Mouse (Mus musculus): ENCODE measurements around the gene C2cd4b. TPM values are rescaled to one million over a fixed set of nuclear protein-coding genes. Genes with fewer than 3 reads are reported as not detected.

C2cd4b gene
- polyA plus RNA-seq, 1 experiment, result 1.7 TPM

- TF ChIP-seq CTCF (IDR thresholded peaks at IDR 0.05; ENCODE audit: borderline replicate concordance, control insufficient read depth, extremely low read depth, insufficient read depth, low read length, poor library complexity), result no peak
- TF ChIP-seq POLR2A (IDR thresholded peaks at IDR 0.05; ENCODE audit: control insufficient read depth, extremely low read depth, insufficient read depth, low read length, poor library complexity), result no peak
- Histone ChIP-seq H3K36me3 (ENCODE audit: control insufficient read depth, insufficient read depth, low read length) (no peaks in the 10 kb centered on the region), H3K4me3 (ENCODE audit: control insufficient read depth, insufficient read depth, low read length) (no peak overlapping the region), H3K27ac (ENCODE audit: control insufficient read depth, insufficient read depth, low read length) (no peak overlapping the region), H3K27me3 (ENCODE audit: control insufficient read depth, insufficient read depth, low read length) (no peaks in the 10 kb centered on the region), H3K4me1 (replicated peaks; ENCODE audit: control insufficient read depth, insufficient read depth, low read length) (0 out of 2 replicates have a peak, but pooled peaks cover 2% of the 10 kb centered on the region)
- no peak for DNase-seq
- 90% methylated on average over 14 of the region's 14 CpGs for WGBS
These were observed 36.0 kb downstream of the C2cd4b start for GRCm38 (mm10) chr9:67795205-67795675.

DNA sequence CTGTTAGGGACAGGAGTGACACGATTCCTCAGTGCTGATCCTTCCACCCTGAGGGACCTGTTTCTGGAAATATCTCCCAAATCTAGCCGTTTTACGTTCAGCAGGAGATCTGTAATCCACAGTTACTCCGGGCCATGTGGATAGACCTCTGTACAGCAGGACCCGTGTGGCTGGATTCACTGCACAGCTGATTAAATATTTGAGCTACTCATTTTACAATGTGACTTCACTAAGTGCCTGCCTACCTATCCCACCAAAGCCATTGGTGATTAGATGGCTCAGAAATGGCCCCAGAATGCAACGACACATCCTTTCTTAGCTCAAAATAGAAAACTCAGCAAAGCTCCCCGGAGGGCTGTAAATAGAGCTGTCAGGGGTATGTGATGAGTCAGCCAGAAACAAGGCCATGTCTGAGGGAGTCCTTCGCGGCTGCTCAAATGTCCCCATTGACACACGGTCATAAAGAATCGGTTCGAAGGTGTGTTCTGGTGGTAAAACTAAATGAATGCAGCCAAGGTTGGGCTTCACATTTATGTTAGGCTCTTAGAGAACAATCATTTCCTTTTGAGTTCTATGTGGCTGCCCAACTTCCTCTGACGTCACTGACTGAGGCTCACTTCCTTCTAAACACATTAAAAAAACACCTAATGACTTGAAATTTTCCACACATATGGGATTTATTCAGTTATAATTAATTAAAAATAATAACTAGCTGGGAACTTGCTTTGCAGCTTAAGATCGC lies 40.0 kb downstream of the C2cd4b start:
- H3K36me3 ChIP-seq (ENCODE audit: control insufficient read depth, insufficient read depth, low read length), result no peaks in the 10 kb centered on the region
- DNase-seq, result no peak
- no peaks in the 10 kb centered on the region for H3K27me3 ChIP-seq (ENCODE audit: control insufficient read depth, insufficient read depth, low read length)
- no peak overlapping the region for H3K27ac ChIP-seq (ENCODE audit: control insufficient read depth, insufficient read depth, low read length)
- TF ChIP-seq CTCF (IDR thresholded peaks at IDR 0.05; ENCODE audit: borderline replicate concordance, control insufficient read depth, extremely low read depth, insufficient read depth, low read length, poor library complexity), result no peak
- TF ChIP-seq POLR2A (IDR thresholded peaks at IDR 0.05; ENCODE audit: control insufficient read depth, extremely low read depth, insufficient read depth, low read length, poor library complexity), result no peak
- H3K4me1 ChIP-seq (replicated peaks; ENCODE audit: control insufficient read depth, insufficient read depth, low read length), result 0 out of 2 replicates have a peak, but pooled peaks cover 2% of the 10 kb centered on the region
- 54% methylated on average over 14 of the region's 14 CpGs for WGBS
- no peak overlapping the region for H3K4me3 ChIP-seq (ENCODE audit: control insufficient read depth, insufficient read depth, low read length)

- H3K4me3 ChIP-seq (ENCODE audit: control insufficient read depth, insufficient read depth, low read length), result no peak overlapping the region
- H3K27ac ChIP-seq (ENCODE audit: control insufficient read depth, insufficient read depth, low read length), result no peak overlapping the region
- WGBS, result 36% methylated on average over 6 of the region's 6 CpGs
- no peak for TF ChIP-seq POLR2A (IDR thresholded peaks at IDR 0.05; ENCODE audit: control insufficient read depth, extremely low read depth, insufficient read depth, low read length, poor library complexity)
- TF ChIP-seq CTCF (IDR thresholded peaks at IDR 0.05; ENCODE audit: borderline replicate concordance, control insufficient read depth, extremely low read depth, insufficient read depth, low read length, poor library complexity), result no peak
- H3K4me1 ChIP-seq (replicated peaks; ENCODE audit: control insufficient read depth, insufficient read depth, low read length), result 0 out of 2 replicates have a peak, but pooled peaks cover 2% of the 10 kb centered on the region
- H3K36me3 ChIP-seq (ENCODE audit: control insufficient read depth, insufficient read depth, low read length), result no peaks in the 10 kb centered on the region
- H3K27me3 ChIP-seq (ENCODE audit: control insufficient read depth, insufficient read depth, low read length), result no peaks in the 10 kb centered on the region
- peak; percentile 54 for DNase-seq
These were observed 43.0 kb downstream of the C2cd4b start for GRCm38 (mm10) chr9:67802241-67802640.

- no peak overlapping the region for H3K27ac ChIP-seq (ENCODE audit: control insufficient read depth, insufficient read depth, low read length)
- no peak overlapping the region for H3K4me3 ChIP-seq (ENCODE audit: control insufficient read depth, insufficient read depth, low read length)
- H3K27me3 ChIP-seq (ENCODE audit: control insufficient read depth, insufficient read depth, low read length), result no peaks in the 10 kb centered on the region
- H3K36me3 ChIP-seq (ENCODE audit: control insufficient read depth, insufficient read depth, low read length), result no peaks in the 10 kb centered on the region
- TF ChIP-seq POLR2A (IDR thresholded peaks at IDR 0.05; ENCODE audit: control insufficient read depth, extremely low read depth, insufficient read depth, low read length, poor library complexity), result no peak
- TF ChIP-seq CTCF (IDR thresholded peaks at IDR 0.05; ENCODE audit: borderline replicate concordance, control insufficient read depth, extremely low read depth, insufficient read depth, low read length, poor library complexity), result no peak
- 87% methylated on average over 5 of the region's 5 CpGs for WGBS
- no peak for DNase-seq
- H3K4me1 ChIP-seq (replicated peaks; ENCODE audit: control insufficient read depth, insufficient read depth, low read length), result no peaks in the 10 kb centered on the region
These were observed 47.8 kb downstream of the C2cd4b start for GRCm38 (mm10) chr9:67807000-67807399.

GRCm38 (mm10) chr9:67810527-67810926 lies 51.3 kb downstream of the C2cd4b start:
- 72% methylated on average over 6 of the region's 6 CpGs for WGBS
- Histone ChIP-seq H3K4me3 (ENCODE audit: control insufficient read depth, insufficient read depth, low read length) (no peak overlapping the region), H3K4me1 (replicated peaks; ENCODE audit: control insufficient read depth, insufficient read depth, low read length) (0 out of 2 replicates have a peak, but pooled peaks cover 2% of the 10 kb centered on the region), H3K27ac (ENCODE audit: control insufficient read depth, insufficient read depth, low read length) (no peak overlapping the region), H3K36me3 (ENCODE audit: control insufficient read depth, insufficient read depth, low read length) (no peaks in the 10 kb centered on the region), H3K27me3 (ENCODE audit: control insufficient read depth, insufficient read depth, low read length) (no peaks in the 10 kb centered on the region)
- TF ChIP-seq CTCF (IDR thresholded peaks at IDR 0.05; ENCODE audit: borderline replicate concordance, control insufficient read depth, extremely low read depth, insufficient read depth, low read length, poor library complexity) (no peak), POLR2A (IDR thresholded peaks at IDR 0.05; ENCODE audit: control insufficient read depth, extremely low read depth, insufficient read depth, low read length, poor library complexity) (no peak)
- no peak for DNase-seq

Other genes starting within 250 kb of the C2cd4b start
- gene Tln2, start 199.7 kb upstream of the C2cd4b start, polyA plus RNA-seq (2012; rRNA removed), result 2.2 and 3.7 TPM in 2 replicates
- gene C2cd4a, start 72.9 kb downstream of the C2cd4b start, polyA plus RNA-seq (2012; rRNA removed), result 0.46 and 1.3 TPM in 2 replicates
- 14.1 and 14.5 TPM in 2 replicates for gene Vps13c, start 81.0 kb downstream of the C2cd4b start, polyA plus RNA-seq (2012; rRNA removed)